Mouse (Mus musculus): ENCODE results near the gene Cep128. TPM values are rescaled to one million over a fixed set of nuclear protein-coding genes. Genes with fewer than 3 reads are reported as not detected.

The Cep128 gene
- total and polyA plus RNA-seq, 3 experiments: 8.9 to 16.1 (median 13.5) TPM

DNA sequence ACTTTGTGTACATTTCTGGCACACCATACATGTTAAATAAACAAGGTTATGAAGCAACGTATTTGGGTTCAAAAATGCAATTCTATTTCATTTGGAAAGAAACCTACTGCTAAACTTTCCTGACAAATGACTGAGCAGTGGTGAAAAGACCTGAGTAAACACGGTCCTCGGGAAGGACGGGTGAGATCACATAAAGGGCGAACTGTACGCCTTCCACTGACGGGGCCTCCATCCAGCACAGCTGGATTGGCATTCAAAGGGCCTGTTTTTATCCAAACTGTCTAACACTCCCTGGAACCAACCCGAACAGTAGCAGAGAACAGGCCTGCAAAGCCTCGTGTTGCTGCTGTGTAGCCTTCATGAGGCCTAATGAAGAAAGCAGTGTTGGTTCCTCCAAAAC lies 356.5 kb downstream of the Cep128 start:
- dilution Hi-C loops (cut with MboI; ENCODE audit: extremely low pct_ligation_motif_present, extremely low pct_unique_long_range_greater_than_20kb, low sequenced_read_pairs) (no loop called here), in situ Hi-C loops (cut with MboI; ENCODE audit: low pct_ligation_motif_present, low pct_unique_long_range_greater_than_20kb, low sequenced_read_pairs) (no loop called here)
- Histone ChIP-seq H3K4me1 (ENCODE audit: control insufficient read depth in 1 of 2, insufficient read depth in 2 of 2) (no peaks in the 10 kb centered on the region), H3K36me3 (replicated peaks in 1 of 2; ENCODE audit: control insufficient read depth in 1 of 2, insufficient read depth in 1 of 2, low read length in 1 of 2) (no peaks in the 10 kb centered on the region), H3K9me3 (replicated peaks; ENCODE audit: low read length) (no peaks in the 10 kb centered on the region), H3K27me3 (replicated peaks) (no peaks in the 10 kb centered on the region), H3K79me2 (replicated peaks; ENCODE audit: control insufficient read depth, extremely low read depth, insufficient read depth, poor library complexity, severe bottlenecking) (no peaks in the 10 kb centered on the region), H3K4me3 (replicated peaks in 1 of 3; ENCODE audit: low read depth in 2 of 3, low read length in 2 of 3, poor library complexity in 1 of 3) (no peak overlapping the region), H3K9ac (ENCODE audit: insufficient read depth, low read depth) (no peak overlapping the region), H3K4me2 (ENCODE audit: insufficient read depth, low read depth, poor library complexity, severe bottlenecking) (no peak overlapping the region), H3K27ac (ENCODE audit: insufficient read depth, low read depth) (no peak overlapping the region)
- TF ChIP-seq MAZ (IDR thresholded peaks at IDR 0.05; ENCODE audit: low read depth, low read length) (no peak), KAT2A (IDR thresholded peaks at IDR 0.05; ENCODE audit: insufficient replicate concordance, low read length) (no peak), CTCF (conservative IDR thresholded peaks at IDR 0.05 in 1 of 2, IDR thresholded peaks at IDR 0.05 in 1 of 2; ENCODE audit: low read depth in 2 of 2, low read length in 2 of 2) (no peak), ZMIZ1 (IDR thresholded peaks at IDR 0.05; ENCODE audit: low read depth, low read length) (no peak)
- no peak for DNase-seq (ENCODE audit: extremely low read depth)

DNA sequence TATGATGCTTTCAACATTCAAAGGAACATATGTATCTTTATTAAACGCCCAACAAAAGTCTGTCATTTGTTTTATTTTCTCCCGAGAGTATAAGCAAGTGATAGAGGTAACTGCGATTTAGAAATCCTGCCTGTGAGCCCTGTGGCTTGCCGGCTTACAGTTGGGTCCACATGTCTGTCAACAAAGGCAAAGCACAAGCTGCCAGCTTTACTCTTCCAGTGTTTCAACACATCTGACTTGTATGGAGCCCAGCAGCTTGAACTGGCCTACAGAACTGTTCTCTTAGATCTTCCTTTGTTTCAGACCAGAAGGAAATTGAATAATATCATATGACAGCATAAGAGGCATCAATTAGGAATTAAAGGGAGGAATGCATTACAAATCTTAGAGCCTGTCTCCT lies 357.1 kb downstream of the Cep128 start:
- no peak overlapping the region for H3K9ac ChIP-seq (ENCODE audit: insufficient read depth, low read depth)
- H3K27me3 ChIP-seq (replicated peaks): no peaks in the 10 kb centered on the region
- no peak for DNase-seq (ENCODE audit: extremely low read depth)
- H3K79me2 ChIP-seq (replicated peaks; ENCODE audit: control insufficient read depth, extremely low read depth, insufficient read depth, poor library complexity, severe bottlenecking): no peaks in the 10 kb centered on the region
- no peaks in the 10 kb centered on the region for H3K9me3 ChIP-seq (replicated peaks; ENCODE audit: low read length)
- in situ Hi-C loops (cut with MboI; ENCODE audit: low pct_ligation_motif_present, low pct_unique_long_range_greater_than_20kb, low sequenced_read_pairs): no loop called here
- H3K4me1 ChIP-seq (ENCODE audit: control insufficient read depth in 1 of 2, insufficient read depth in 2 of 2): no peaks in the 10 kb centered on the region
- no peak overlapping the region for H3K4me3 ChIP-seq (replicated peaks in 1 of 3; ENCODE audit: low read depth in 2 of 3, low read length in 2 of 3, poor library complexity in 1 of 3)
- TF ChIP-seq IRF4 (IDR thresholded peaks at IDR 0.05; ENCODE audit: low read depth, low read length) (no peak), MAFK (IDR thresholded peaks at IDR 0.05; ENCODE audit: insufficient replicate concordance, low read length) (no peak), TBP (conservative IDR thresholded peaks at IDR 0.05; ENCODE audit: low read depth, low read length) (no peak), MYC (IDR thresholded peaks at IDR 0.05; ENCODE audit: low read depth, low read length) (no peak), NRF1 (IDR thresholded peaks at IDR 0.05; ENCODE audit: low read depth, low read length) (no peak), CHD1 (IDR thresholded peaks at IDR 0.05; ENCODE audit: low read depth, low read length) (no peak)
- dilution Hi-C loops (cut with MboI; ENCODE audit: extremely low pct_ligation_motif_present, extremely low pct_unique_long_range_greater_than_20kb, low sequenced_read_pairs): no loop called here
- no peak overlapping the region for H3K27ac ChIP-seq (ENCODE audit: insufficient read depth, low read depth)
- H3K36me3 ChIP-seq (replicated peaks in 1 of 2; ENCODE audit: control insufficient read depth in 1 of 2, insufficient read depth in 1 of 2, low read length in 1 of 2): no peaks in the 10 kb centered on the region
- no peak overlapping the region for H3K4me2 ChIP-seq (ENCODE audit: insufficient read depth, low read depth, poor library complexity, severe bottlenecking)

DNA sequence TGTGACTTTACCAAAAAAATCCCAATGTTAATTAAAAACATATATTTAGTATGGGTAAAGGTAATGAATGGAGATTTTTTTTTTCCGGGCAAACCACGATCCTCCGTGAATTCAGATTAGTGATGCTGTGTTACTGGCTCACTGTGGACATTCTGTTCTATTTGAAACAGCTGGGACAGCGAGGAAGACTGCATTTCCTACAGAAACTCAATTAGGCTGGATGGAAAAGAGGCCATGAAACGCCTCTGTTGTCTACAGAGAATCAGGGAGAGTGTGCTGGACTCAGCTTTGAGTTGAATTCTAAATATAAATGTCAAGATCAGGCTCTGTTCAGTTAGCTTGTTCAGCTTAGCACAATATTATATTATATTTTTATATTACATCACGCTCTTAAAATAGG lies 369.1 kb downstream of the Cep128 start:
- H3K79me2 ChIP-seq (replicated peaks; ENCODE audit: control insufficient read depth, extremely low read depth, insufficient read depth, poor library complexity, severe bottlenecking): no peaks in the 10 kb centered on the region
- no peak overlapping the region for H3K9ac ChIP-seq (ENCODE audit: insufficient read depth, low read depth)
- no peak for DNase-seq (ENCODE audit: extremely low read depth)
- dilution Hi-C loops (cut with MboI; ENCODE audit: extremely low pct_ligation_motif_present, extremely low pct_unique_long_range_greater_than_20kb, low sequenced_read_pairs): no loop called here
- H3K4me1 ChIP-seq (ENCODE audit: control insufficient read depth in 1 of 2, insufficient read depth in 2 of 2): no peaks in the 10 kb centered on the region
- peaks cover 0 to 12% of the 10 kb centered on the region in 2 experiments for H3K36me3 ChIP-seq (replicated peaks in 1 of 2; ENCODE audit: control insufficient read depth in 1 of 2, insufficient read depth in 1 of 2, low read length in 1 of 2)
- in situ Hi-C loops (cut with MboI; ENCODE audit: low pct_ligation_motif_present, low pct_unique_long_range_greater_than_20kb, low sequenced_read_pairs): no loop called here
- H3K4me2 ChIP-seq (ENCODE audit: insufficient read depth, low read depth, poor library complexity, severe bottlenecking): no peak overlapping the region
- no peak overlapping the region for H3K4me3 ChIP-seq (replicated peaks in 1 of 3; ENCODE audit: low read depth in 2 of 3, low read length in 2 of 3, poor library complexity in 1 of 3)
- no peak overlapping the region for H3K27ac ChIP-seq (ENCODE audit: insufficient read depth, low read depth)
- no peak for TF ChIP-seq MAZ (IDR thresholded peaks at IDR 0.05; ENCODE audit: low read depth, low read length)
- TF ChIP-seq MXI1 (IDR thresholded peaks at IDR 0.05; ENCODE audit: low read depth, low read length): no peak
- TF ChIP-seq JUN (IDR thresholded peaks at IDR 0.05; ENCODE audit: insufficient read depth, low read depth, low read length): no peak
- no peak for TF ChIP-seq POLR2A (IDR thresholded peaks at IDR 0.05; ENCODE audit: low read depth, low read length)
- no peak for TF ChIP-seq USF2 (conservative IDR thresholded peaks at IDR 0.05; ENCODE audit: low read depth, low read length)
- TF ChIP-seq RAD21 (IDR thresholded peaks at IDR 0.05; ENCODE audit: low read depth, low read length): no peak
- TF ChIP-seq SMC3 (IDR thresholded peaks at IDR 0.05; ENCODE audit: low read depth, low read length): no peak
- TF ChIP-seq ZMIZ1 (IDR thresholded peaks at IDR 0.05; ENCODE audit: low read depth, low read length): no peak
- TF ChIP-seq JUND (conservative IDR thresholded peaks at IDR 0.05; ENCODE audit: low read depth, low read length): no peak
- TF ChIP-seq ZC3H11A (IDR thresholded peaks at IDR 0.05; ENCODE audit: low read depth, low read length): no peak
- no peak for TF ChIP-seq ELF1 (IDR thresholded peaks at IDR 0.05; ENCODE audit: low read depth, low read length)
- no peak for TF ChIP-seq MEF2A (IDR thresholded peaks at IDR 0.05; ENCODE audit: borderline replicate concordance, low read depth, low read length)
- no peak for TF ChIP-seq MAFK (IDR thresholded peaks at IDR 0.05; ENCODE audit: insufficient replicate concordance, low read length)
- no peak for TF ChIP-seq NELFE (IDR thresholded peaks at IDR 0.05; ENCODE audit: low read depth, low read length)
- TF ChIP-seq KAT2A (IDR thresholded peaks at IDR 0.05; ENCODE audit: insufficient replicate concordance, low read length): no peak
- TF ChIP-seq TCF12 (IDR thresholded peaks at IDR 0.05; ENCODE audit: low read depth, low read length): no peak
- TF ChIP-seq CHD2 (IDR thresholded peaks at IDR 0.05; ENCODE audit: low read length): no peak
- no peak for TF ChIP-seq SIN3A (IDR thresholded peaks at IDR 0.05; ENCODE audit: low read length)
- H3K27me3 ChIP-seq (replicated peaks): no peaks in the 10 kb centered on the region
- no peaks in the 10 kb centered on the region for H3K9me3 ChIP-seq (replicated peaks; ENCODE audit: low read length)
